In the genomic region with DNA sequence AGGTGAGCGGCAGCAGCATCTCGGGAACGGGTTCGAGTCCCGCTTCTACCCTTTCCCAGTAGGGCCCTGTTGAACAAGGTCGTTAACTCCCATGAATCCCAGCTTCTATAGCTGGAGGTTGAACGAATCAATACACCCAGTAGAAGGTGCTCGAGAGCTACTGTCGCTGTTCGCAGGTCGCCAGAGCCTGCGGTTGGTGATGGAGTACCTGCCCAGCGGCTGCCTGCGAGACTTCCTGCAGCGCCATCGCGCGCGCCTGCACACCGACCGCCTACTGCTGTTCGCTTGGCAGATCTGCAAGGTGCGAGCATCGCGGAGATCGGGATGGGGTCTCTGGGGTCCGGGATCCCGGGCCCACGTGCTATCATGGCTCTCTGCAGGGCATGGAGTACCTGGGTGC, we compare ENCODE assay signal across 9 mouse cellular contexts. TPM values are rescaled to one million over a fixed set of nuclear protein-coding genes. Genes with fewer than 3 reads are reported as not detected.
A peak's percentile ranks its signal among the peaks of the same experiment; 100 is the strongest.
DNase-seq lines count a peak whose midpoint lies in the region; ATAC-seq and TF ChIP-seq lines count a peak whose summit lies in the region.
"Had no signal": no experiment of that assay in that cellular context is flagged by ENCODE, and none has a peak within 500 bp of the region (broad histone marks: within the 10 kb centered on the region; RNA-seq: fewer than 3 reads in every experiment).

No protein-coding gene starts in this region.

- no peak for DNase-seq in heart, postnatal 0 days (ENCODE audit: low spot score)
- DNase-seq in heart, postnatal 4 days = no peak
- DNase-seq in left cerebral cortex, adult 18-20 months (ENCODE audit: low spot score in 2 of 2) = no peak
- DNase-seq in spleen, postnatal 36 days (ENCODE audit: low spot score in 2 of 2) = no peak
- no peak for DNase-seq in layer of hippocampus, adult 9-11 months
- DNase-seq: right cerebral cortex, postnatal 4 days had no signal

- H3K9ac ChIP-seq in heart, postnatal 0 days (replicated peaks; ENCODE audit: low read depth, low read length) = no peak overlapping the region
- H3K9ac ChIP-seq in hindbrain, embryonic 12.5 days = 0 out of 2 replicates have a peak overlapping the region, but pooled peaks have one; percentile 27
- H3K9ac ChIP-seq in midbrain, embryonic 16.5 days (ENCODE audit: low read depth, low read length) = peak overlapping the region; percentile 68

- no peak for TF ChIP-seq CTCF in heart, postnatal 0 days (IDR thresholded peaks at IDR 0.05; ENCODE audit: low read depth)
- TF ChIP-seq CTCF in cortical plate, adult 2 months (IDR thresholded peaks at IDR 0.05; ENCODE audit: extremely low read depth, insufficient read depth, low read length) = peak; percentile 43

- no peak for TF ChIP-seq POLR2A in cortical plate, adult 2 months (IDR thresholded peaks at IDR 0.05; ENCODE audit: extremely low read depth, insufficient read depth, low read length)

- peak overlapping the region; percentile 35 for H3K4me2 ChIP-seq in heart, postnatal 0 days (ENCODE audit: low read depth, low read length)
- peak overlapping the region; percentile 51 for H3K4me2 ChIP-seq in hindbrain, embryonic 12.5 days (replicated peaks)
- peak overlapping the region; percentile 81 for H3K4me2 ChIP-seq in midbrain, embryonic 16.5 days (ENCODE audit: low read length)

- H3K36me3 ChIP-seq in heart, postnatal 0 days (replicated peaks; ENCODE audit: control insufficient read depth, insufficient read depth, low read length) = no peaks in the 10 kb centered on the region
- no peaks in the 10 kb centered on the region for H3K36me3 ChIP-seq in hindbrain, embryonic 12.5 days
- H3K36me3 ChIP-seq in midbrain, embryonic 16.5 days (ENCODE audit: control insufficient read depth, insufficient read depth, low read length) = no peaks in the 10 kb centered on the region

- TF ChIP-seq EP300 in heart, postnatal 0 days (IDR thresholded peaks at IDR 0.05; ENCODE audit: low read depth) = no peak

- peak overlapping the region; percentile 17 for H3K4me3 ChIP-seq in heart, postnatal 0 days (ENCODE audit: low read depth, low read length)
- peak overlapping the region; percentile 18 for H3K4me3 ChIP-seq in cortical plate, adult 2 months (ENCODE audit: insufficient read depth, low read length)
- peak overlapping the region; percentile 30 for H3K4me3 ChIP-seq in hindbrain, embryonic 12.5 days
- H3K4me3 ChIP-seq in midbrain, embryonic 16.5 days (ENCODE audit: low read depth, low read length) = peak overlapping the region; percentile 48

- no peaks in the 10 kb centered on the region for H3K9me3 ChIP-seq in heart, postnatal 0 days (replicated peaks; ENCODE audit: control insufficient read depth, low read length)
- H3K9me3 ChIP-seq in hindbrain, embryonic 12.5 days (replicated peaks) = no peaks in the 10 kb centered on the region
- H3K9me3 ChIP-seq in midbrain, embryonic 16.5 days (replicated peaks; ENCODE audit: control insufficient read depth, low read length, poor library complexity, severe bottlenecking) = no peaks in the 10 kb centered on the region

- H3K27me3 ChIP-seq in heart, postnatal 0 days (ENCODE audit: control insufficient read depth, insufficient read depth, low read length) = peaks cover 100% of the 10 kb centered on the region
- H3K27me3 ChIP-seq in hindbrain, embryonic 12.5 days = peaks cover 100% of the 10 kb centered on the region
- H3K27me3 ChIP-seq in midbrain, embryonic 16.5 days (ENCODE audit: control insufficient read depth, insufficient read depth, low read depth, low read length) = peaks cover 95% of the 10 kb centered on the region

- H3K4me1 ChIP-seq in heart, postnatal 0 days (ENCODE audit: control insufficient read depth, insufficient read depth) = peaks cover 6% of the 10 kb centered on the region; the same call in 1 of the 2 replicates
- H3K4me1 ChIP-seq in cortical plate, adult 2 months (ENCODE audit: control insufficient read depth, insufficient read depth, low read length) = no peaks in the 10 kb centered on the region; the same call in 1 of the 2 replicates
- H3K4me1 ChIP-seq in hindbrain, embryonic 12.5 days = peaks cover 20% of the 10 kb centered on the region
- H3K4me1 ChIP-seq in midbrain, embryonic 16.5 days (ENCODE audit: control insufficient read depth, insufficient read depth, low read length) = peaks cover 5% of the 10 kb centered on the region; the same call in 1 of the 2 replicates

- H3K27ac ChIP-seq in heart, postnatal 0 days (ENCODE audit: low read depth) = no peak overlapping the region
- no peak overlapping the region for H3K27ac ChIP-seq in cortical plate, adult 2 months (ENCODE audit: insufficient read depth, low read length)
- no peak overlapping the region for H3K27ac ChIP-seq in hindbrain, embryonic 12.5 days
- no peak overlapping the region for H3K27ac ChIP-seq in midbrain, embryonic 16.5 days (ENCODE audit: low read length)

- ATAC-seq in heart, postnatal 0 days (ENCODE audit: insufficient read depth, low read depth) = no peak
- peak; percentile 36; the same call in 1 of the 2 replicates for ATAC-seq in hindbrain, embryonic 12.5 days (ENCODE audit: low FRiP score)
- ATAC-seq in midbrain, embryonic 16.5 days = peak; percentile 40

- 23% methylated on average over 29 of the region's 29 CpGs for WGBS in heart, postnatal 0 days
- WGBS in hindbrain, embryonic 12.5 days = 2% methylated on average over 29 of the region's 29 CpGs
- WGBS in midbrain, embryonic 16.5 days = 3% methylated on average over 29 of the region's 29 CpGs

RNA-seq across cellular contexts. Expression of gene Insl3, which starts 3.4 kb away (rescaled TPM):
- not detected in 2 replicates for total RNA-seq in heart, postnatal 0 days (2014; rRNA removed; ENCODE audit: low replicate concordance)
- polyA plus RNA-seq in heart, postnatal 0 days (2015; fragmentation: Nextera tagmentation; extraction: Ambion mirVana) = 1.5 and 2.4 TPM in 2 replicates
- total RNA-seq in heart, postnatal 4 days (2021) = 1 to 10 TPM; 6.6 to 6.9 TPM
- 1.4 and 1.6 TPM in 2 replicates for polyA plus RNA-seq in cortical plate, adult 2 months (2012; rRNA removed)
- polyA plus RNA-seq in hindbrain, embryonic 12.5 days (2016; fragmentation: Nextera tagmentation; extraction: Ambion mirVana) = 0.69 TPM in 1 of 2 replicates, not detected in the other
- polyA plus RNA-seq in midbrain, embryonic 16.5 days (2015; fragmentation: Nextera tagmentation; extraction: Ambion mirVana) = 1.4 TPM in 1 of 2 replicates, not detected in the other
- under 1 TPM in 1 of 2 experiments, not detected in 1; 0.63 TPM for total RNA-seq in left cerebral cortex, adult 18-20 months (2021)

RNA-seq across cellular contexts. Expression of gene Jak3, which starts 9.5 kb away (rescaled TPM):
- 14.6 and 16.9 TPM in 2 replicates for total RNA-seq in heart, postnatal 0 days (2014; rRNA removed; ENCODE audit: low replicate concordance)
- polyA plus RNA-seq in heart, postnatal 0 days (2015; fragmentation: Nextera tagmentation; extraction: Ambion mirVana) = 5.7 and 5.8 TPM in 2 replicates
- 10 to 100 TPM; 15.8 TPM for total RNA-seq in heart, postnatal 4 days (2021)
- 6.0 and 6.1 TPM in 2 replicates for polyA plus RNA-seq in cortical plate, adult 2 months (2012; rRNA removed)
- polyA plus RNA-seq in hindbrain, embryonic 12.5 days (2016; fragmentation: Nextera tagmentation; extraction: Ambion mirVana) = 3.7 and 3.8 TPM in 2 replicates
- polyA plus RNA-seq in midbrain, embryonic 16.5 days (2015; fragmentation: Nextera tagmentation; extraction: Ambion mirVana) = 4.7 and 5.4 TPM in 2 replicates
- total RNA-seq in left cerebral cortex, adult 18-20 months (2021) = 1 to 10 TPM; 4.8 to 5.0 TPM

RNA-seq across cellular contexts. Expression of gene Unc13a, which starts 14.0 kb away (rescaled TPM):
- 0.57 and 1.2 TPM in 2 replicates for total RNA-seq in heart, postnatal 0 days (2014; rRNA removed; ENCODE audit: low replicate concordance)
- 0.51 and 0.60 TPM in 2 replicates for polyA plus RNA-seq in heart, postnatal 0 days (2015; fragmentation: Nextera tagmentation; extraction: Ambion mirVana)
- 1 to 10 TPM; 1.3 to 1.4 TPM for total RNA-seq in heart, postnatal 4 days (2021)
- polyA plus RNA-seq in cortical plate, adult 2 months (2012; rRNA removed) = 199 and 221 TPM in 2 replicates
- 13.9 and 16.1 TPM in 2 replicates for polyA plus RNA-seq in hindbrain, embryonic 12.5 days (2016; fragmentation: Nextera tagmentation; extraction: Ambion mirVana)
- 23.5 and 29.0 TPM in 2 replicates for polyA plus RNA-seq in midbrain, embryonic 16.5 days (2015; fragmentation: Nextera tagmentation; extraction: Ambion mirVana)
- total RNA-seq in left cerebral cortex, adult 18-20 months (2021) = 100 to 1,000 TPM; 267 to 296 TPM

RNA-seq across cellular contexts. Expression of gene B3gnt3, which starts 16.0 kb away (rescaled TPM):
- 8.7 TPM in 2 replicates for total RNA-seq in heart, postnatal 0 days (2014; rRNA removed; ENCODE audit: low replicate concordance)
- polyA plus RNA-seq in heart, postnatal 0 days (2015; fragmentation: Nextera tagmentation; extraction: Ambion mirVana) = 6.4 TPM in 2 replicates
- total RNA-seq in heart, postnatal 4 days (2021) = 1 to 10 TPM; 7.5 to 7.6 TPM
- polyA plus RNA-seq in cortical plate, adult 2 months (2012; rRNA removed) = 0.74 and 0.86 TPM in 2 replicates
- 0.59 and 0.86 TPM in 2 replicates for polyA plus RNA-seq in hindbrain, embryonic 12.5 days (2016; fragmentation: Nextera tagmentation; extraction: Ambion mirVana)
- 0.20 and 0.50 TPM in 2 replicates for polyA plus RNA-seq in midbrain, embryonic 16.5 days (2015; fragmentation: Nextera tagmentation; extraction: Ambion mirVana)
- 1 to 10 TPM in 1 of 2 experiments, under 1 TPM in 1; 0.82 to 1.1 TPM for total RNA-seq in left cerebral cortex, adult 18-20 months (2021)

RNA-seq across cellular contexts. Expression of gene Fcho1, which starts 39.9 kb away (rescaled TPM):
- total RNA-seq in heart, postnatal 0 days (2014; rRNA removed; ENCODE audit: low replicate concordance) = 0.04 and 1.1 TPM in 2 replicates
- polyA plus RNA-seq in heart, postnatal 0 days (2015; fragmentation: Nextera tagmentation; extraction: Ambion mirVana) = 0.92 and 1.4 TPM in 2 replicates
- total RNA-seq in heart, postnatal 4 days (2021) = 1 to 10 TPM; 1.6 to 2.4 TPM
- 218 and 247 TPM in 2 replicates for polyA plus RNA-seq in cortical plate, adult 2 months (2012; rRNA removed)
- polyA plus RNA-seq in hindbrain, embryonic 12.5 days (2016; fragmentation: Nextera tagmentation; extraction: Ambion mirVana) = 38.4 and 39.4 TPM in 2 replicates
- 88.4 and 107 TPM in 2 replicates for polyA plus RNA-seq in midbrain, embryonic 16.5 days (2015; fragmentation: Nextera tagmentation; extraction: Ambion mirVana)
- 100 to 1,000 TPM; 155 to 167 TPM for total RNA-seq in left cerebral cortex, adult 18-20 months (2021)
